Mouse (Mus musculus) embryonic facial prominence, embryonic 11.5 days (tissue): ENCODE data around the gene Etnk2. TPM values are rescaled to one million over a fixed set of nuclear protein-coding genes. Genes with fewer than 3 reads are reported as not detected.
"Not testable (repeated sequence)": the region's sequence is repeated elsewhere in the genome, so short reads cannot be mapped to it uniquely, and the experiment has no call there.

ENCODE experiments used
- ATAC-seq: fragments of 200-750 bp; cut with Nextera tagmentation; replicated peaks from 2 replicates; pipeline ENCODE4 v1.8.0; 2017; ENCODE audit warnings: low read depth; ENCODE audit not compliant: insufficient number of reproducible peaks, low FRiP score, low TSS enrichment
- DNase-seq: peaks from one replicate; pipeline ENCODE4 v3.0.0-alpha.2; 2015; ENCODE audit warnings: low spot score
- H3K27ac ChIP-seq: fragments of 300-500 bp; sonication (generic); replicated peaks from 2 replicates; pipeline ENCODE4 v1.5.1; 2014; ENCODE audit warnings: mild to moderate bottlenecking, low read depth, low read length, control low read depth
- H3K27me3 ChIP-seq: fragments of 300-500 bp; sonication (generic); 2 replicates; pipeline ENCODE4 v1.6.1; 2014; ENCODE audit warnings: mild to moderate bottlenecking, low read length, moderate library complexity, mixed read lengths; ENCODE audit not compliant: control insufficient read depth, insufficient read depth
- H3K36me3 ChIP-seq: fragments of 300-500 bp; sonication (generic); replicated peaks from 2 replicates; pipeline ENCODE4 v1.6.1; 2014; ENCODE audit warnings: low read depth, mild to moderate bottlenecking, low read length, moderate library complexity, mixed read lengths; ENCODE audit not compliant: control insufficient read depth, insufficient read depth
- H3K4me1 ChIP-seq: fragments of 300-500 bp; sonication (generic); 2 replicates; pipeline ENCODE4 v1.6.1; 2014; ENCODE audit warnings: low read length, mixed read lengths; ENCODE audit not compliant: control insufficient read depth, insufficient read depth
- H3K4me2 ChIP-seq: fragments of 300-500 bp; sonication (generic); 2 replicates; pipeline ENCODE4 v1.6.1; 2014; ENCODE audit warnings: low read depth, mild to moderate bottlenecking, control low read depth, low read length, moderate library complexity
- H3K4me3 ChIP-seq: fragments of 300-500 bp; sonication (generic); 2 replicates; pipeline ENCODE4 v1.5.1; 2014; ENCODE audit warnings: low read depth, low read length, control low read depth
- H3K9ac ChIP-seq: fragments of 300-500 bp; sonication (generic); replicated peaks from 2 replicates; pipeline ENCODE4 v1.6.1; 2014; ENCODE audit warnings: mild to moderate bottlenecking, control low read depth, low read length
- H3K9me3 ChIP-seq: fragments of 300-500 bp; sonication (generic); replicated peaks from 2 replicates; pipeline ENCODE4 v1.6.1; 2016; ENCODE audit warnings: mild to moderate bottlenecking, low read length, inconsistent platforms, mixed read lengths; ENCODE audit not compliant: control insufficient read depth
- WGBS: fragments of 180-500 bp; shearing (Covaris S2); extraction: QIAGEN DNeasy Blood & Tissue Kit; methylation state at CpG from one replicate; pipeline ENCODE4 v1.1.7; 2014; 5-methylcytosine and 5-hydroxymethylcytosine counted together
- polyA plus RNA-seq: library from polyadenylated mRNA; unstranded; fragments of >200 nt; fragmentation: Nextera tagmentation; extraction: Ambion mirVana; gene quantifications from 2 replicates; pipeline ENCODE4 v1.2.1, GENCODE M21; 2014

Etnk2 gene
- polyA plus RNA-seq, 1 experiment from 2014 or later, result 2.8 TPM

DNA sequence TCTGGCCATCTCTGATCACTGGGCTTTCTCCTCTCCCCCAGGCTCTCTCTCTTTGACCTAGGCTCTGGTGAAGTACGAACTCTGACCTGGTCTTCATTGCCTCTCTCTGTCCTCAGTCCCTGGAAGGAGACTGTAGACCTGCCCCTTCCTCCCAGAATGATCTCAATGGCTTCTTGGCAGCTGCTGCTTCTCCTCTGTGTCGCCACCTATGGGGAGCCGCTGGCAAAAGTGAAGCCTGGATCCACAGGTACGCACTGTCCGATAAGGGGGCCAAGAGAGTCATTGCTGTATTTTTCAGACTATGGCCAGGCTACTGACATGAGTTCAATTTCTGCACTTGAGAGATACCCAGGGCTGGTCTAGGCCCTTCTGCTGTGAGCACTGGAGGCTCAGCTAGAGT is 36.3 kb upstream of the Etnk2 start:
- DNase-seq, result no peak
- WGBS, result 63% methylated on average over 5 of the region's 5 CpGs
- Histone ChIP-seq H3K4me2 (no peak overlapping the region), H3K27me3 (peaks cover 2% of the 10 kb centered on the region; the same call in 1 of the 2 replicates), H3K4me3 (no peak overlapping the region), H3K36me3 (no peaks in the 10 kb centered on the region), H3K27ac (no peak overlapping the region), H3K4me1 (no peaks in the 10 kb centered on the region), H3K9ac (no peak overlapping the region), H3K9me3 (no peaks in the 10 kb centered on the region)
- ATAC-seq, result no peak

DNA sequence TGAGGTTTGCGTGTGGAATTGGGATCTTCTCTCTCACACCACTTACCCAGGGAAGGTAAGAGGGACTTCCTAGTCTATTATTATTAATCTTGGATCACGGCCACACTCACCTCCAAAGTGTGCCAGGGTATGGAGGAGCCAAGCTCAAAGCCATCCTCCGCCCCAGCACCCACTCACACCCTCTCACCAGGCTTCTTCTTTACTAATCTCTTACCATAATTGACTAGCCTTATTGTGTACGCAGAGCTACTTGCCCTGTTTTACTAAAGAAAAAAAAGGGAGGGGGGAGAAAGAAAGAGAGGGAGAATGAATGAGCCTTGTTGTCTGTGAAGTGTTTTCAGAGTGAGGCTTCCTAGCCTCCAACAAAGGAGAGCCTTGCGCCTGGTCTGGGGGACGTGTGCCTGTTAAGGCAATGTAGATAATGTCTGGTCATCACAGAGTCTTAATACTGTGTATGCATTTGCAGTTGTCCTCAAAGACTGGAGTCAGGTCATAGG is 35.0 kb upstream of the Etnk2 start:
- Histone ChIP-seq H3K36me3 (no peaks in the 10 kb centered on the region), H3K9ac (no peak overlapping the region), H3K27ac (no peak overlapping the region), H3K4me1 (no peaks in the 10 kb centered on the region), H3K4me3 (no peak overlapping the region), H3K9me3 (no peaks in the 10 kb centered on the region), H3K27me3 (peaks cover 2% of the 10 kb centered on the region; the same call in 1 of the 2 replicates), H3K4me2 (no peak overlapping the region)
- WGBS, result 57% methylated on average over 6 of the region's 6 CpGs
- peak; percentile 12 for DNase-seq
- no peak for ATAC-seq

DNA sequence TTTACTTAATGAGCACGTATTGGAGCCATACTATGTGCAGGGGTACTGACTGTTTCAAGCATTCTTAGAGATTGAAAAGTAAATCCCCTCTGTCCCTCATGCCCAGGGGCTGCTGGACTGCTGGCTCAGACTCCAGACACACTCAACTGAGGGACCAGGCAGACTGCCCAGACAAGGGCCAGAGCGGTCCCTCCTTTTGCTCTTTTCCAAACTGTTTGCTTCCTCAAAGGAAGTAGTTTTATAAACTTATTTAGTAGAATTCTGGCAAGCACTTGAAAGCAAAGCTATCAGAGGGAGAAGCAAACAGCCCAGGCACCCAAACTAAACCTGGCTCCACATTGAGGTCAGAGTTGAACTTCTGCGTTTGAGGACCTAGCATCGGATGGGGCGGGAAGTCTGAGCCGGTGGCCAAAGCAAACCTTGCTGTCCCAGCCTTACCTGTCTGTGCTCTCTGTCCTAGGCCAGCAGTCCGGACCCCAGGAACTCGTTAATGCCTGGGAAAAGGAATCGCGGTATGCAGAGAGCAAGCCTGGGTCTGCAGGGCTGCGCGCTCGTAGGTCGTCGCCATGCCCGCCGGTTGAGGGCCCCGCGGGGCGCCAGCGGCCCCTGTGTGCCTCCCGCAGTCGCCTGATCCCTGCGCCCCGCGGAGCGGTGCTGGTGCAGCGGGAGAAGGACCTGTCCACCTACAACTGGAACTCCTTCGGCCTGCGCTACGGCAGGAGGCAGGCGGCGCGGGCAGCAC is 34.3 kb upstream of the Etnk2 start:
- no peak overlapping the region for H3K9ac ChIP-seq
- H3K4me3 ChIP-seq, result peak overlapping the region; percentile 18
- H3K4me2 ChIP-seq, result peak overlapping the region; percentile 49
- DNase-seq (peak; percentile 24), ATAC-seq (no peak)
- H3K4me1 ChIP-seq, result no peaks in the 10 kb centered on the region
- WGBS, result 6% methylated on average over 34 of the region's 34 CpGs
- no peak overlapping the region for H3K27ac ChIP-seq
- no peaks in the 10 kb centered on the region for H3K36me3 ChIP-seq
- H3K27me3 ChIP-seq, result peaks cover 2% of the 10 kb centered on the region; the same call in 1 of the 2 replicates
- no peaks in the 10 kb centered on the region for H3K9me3 ChIP-seq

DNA sequence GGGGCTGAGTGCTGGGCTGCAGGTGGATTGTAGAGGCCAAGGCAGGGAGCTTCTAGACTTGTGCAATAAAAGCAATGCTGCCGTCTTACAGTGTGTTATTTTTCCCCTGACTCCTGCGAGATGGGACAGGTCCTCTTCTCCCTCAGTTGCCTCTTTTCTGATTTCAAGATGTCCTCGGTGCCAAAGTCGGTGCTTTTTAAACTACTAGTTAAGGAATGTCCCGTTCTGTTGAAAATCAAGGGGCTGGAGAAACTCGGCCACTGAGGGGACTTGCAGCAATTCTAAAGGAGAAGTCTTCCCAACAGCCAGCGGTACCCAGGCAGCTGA is 33.8 kb upstream of the Etnk2 start:
- ATAC-seq (no peak), DNase-seq (no peak)
- H3K27ac ChIP-seq, result no peak overlapping the region
- H3K4me2 ChIP-seq, result peak overlapping the region; percentile 49
- H3K9ac ChIP-seq, result no peak overlapping the region
- peak overlapping the region; percentile 18 for H3K4me3 ChIP-seq
- no peaks in the 10 kb centered on the region for H3K4me1 ChIP-seq
- no peaks in the 10 kb centered on the region for H3K9me3 ChIP-seq
- H3K27me3 ChIP-seq, result peaks cover 2% of the 10 kb centered on the region; the same call in 1 of the 2 replicates
- no peaks in the 10 kb centered on the region for H3K36me3 ChIP-seq
- WGBS, result 23% methylated on average over 7 of the region's 7 CpGs

DNA sequence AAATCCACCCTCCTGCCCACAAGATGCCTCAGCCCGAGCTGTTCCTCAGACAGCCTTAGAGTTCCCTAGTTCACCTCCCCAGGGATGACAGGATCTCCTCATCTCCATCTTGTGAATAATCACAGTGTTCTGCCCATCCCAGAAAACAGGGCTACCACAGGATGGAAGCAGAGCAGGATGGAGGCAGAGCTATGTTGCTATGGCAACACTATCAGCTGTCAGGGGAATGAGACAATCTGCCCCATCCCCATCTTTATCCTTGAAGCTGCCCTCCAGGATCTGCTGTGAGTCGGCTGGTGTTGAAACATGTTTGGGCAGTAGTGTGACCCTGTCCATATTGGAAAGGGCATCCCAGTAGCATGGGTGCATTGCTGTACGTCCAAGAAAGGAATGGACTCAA is 32.2 kb upstream of the Etnk2 start:
- Histone ChIP-seq H3K27me3 (peaks cover 2% of the 10 kb centered on the region; the same call in 1 of the 2 replicates), H3K9ac (no peak overlapping the region), H3K36me3 (no peaks in the 10 kb centered on the region), H3K4me1 (no peaks in the 10 kb centered on the region), H3K9me3 (no peaks in the 10 kb centered on the region), H3K4me2 (no peak overlapping the region), H3K27ac (no peak overlapping the region), H3K4me3 (no peak overlapping the region)
- ATAC-seq, result no peak
- no peak for DNase-seq
- WGBS, result 61% methylated on average over 3 of the region's 3 CpGs

DNA sequence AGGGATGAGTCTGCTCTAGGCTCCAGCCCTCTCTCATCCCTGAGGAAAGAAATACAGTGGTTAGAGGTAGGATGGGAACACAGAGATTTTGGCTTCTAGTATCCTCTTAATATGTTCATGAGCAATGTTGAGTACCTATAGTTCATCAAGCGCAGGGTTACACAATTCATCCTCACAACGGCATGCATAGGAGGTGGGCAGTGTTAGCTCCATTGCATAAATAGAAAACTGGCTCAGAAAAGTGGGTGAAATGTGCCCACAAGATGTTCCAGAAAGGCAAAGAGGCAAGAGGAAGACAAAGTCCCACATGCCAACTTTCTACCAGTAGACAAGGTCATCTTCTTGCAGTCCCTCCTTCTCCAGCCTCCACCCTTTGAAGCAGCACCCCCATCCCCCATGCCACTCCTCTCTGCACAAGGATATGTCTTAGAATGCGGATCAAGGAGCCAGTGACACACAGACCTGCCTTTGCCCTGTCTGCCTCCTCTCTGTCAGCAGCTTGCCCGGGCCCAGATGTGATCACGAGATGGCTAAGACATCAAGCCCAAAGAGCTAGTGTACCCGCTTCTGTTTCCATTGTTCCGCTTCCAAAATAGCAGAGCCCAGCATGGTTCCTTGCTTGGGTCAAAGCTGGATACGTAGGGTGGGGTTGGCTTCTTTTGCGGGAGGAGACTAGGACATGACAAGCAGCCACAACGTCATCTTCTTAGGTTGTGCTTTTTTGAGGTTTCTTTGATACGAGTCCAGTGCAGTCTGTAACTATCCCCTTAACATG is 30.5 kb upstream of the Etnk2 start:
- H3K4me3 ChIP-seq, result no peak overlapping the region
- WGBS, result 87% methylated on average over 11 of the region's 11 CpGs
- no peaks in the 10 kb centered on the region for H3K9me3 ChIP-seq
- H3K36me3 ChIP-seq, result no peaks in the 10 kb centered on the region
- no peaks in the 10 kb centered on the region for H3K4me1 ChIP-seq
- ATAC-seq (no peak), DNase-seq (no peak)
- H3K27me3 ChIP-seq, result peaks cover 2% of the 10 kb centered on the region; the same call in 1 of the 2 replicates
- no peak overlapping the region for H3K27ac ChIP-seq
- no peak overlapping the region for H3K4me2 ChIP-seq
- H3K9ac ChIP-seq, result no peak overlapping the region

DNA sequence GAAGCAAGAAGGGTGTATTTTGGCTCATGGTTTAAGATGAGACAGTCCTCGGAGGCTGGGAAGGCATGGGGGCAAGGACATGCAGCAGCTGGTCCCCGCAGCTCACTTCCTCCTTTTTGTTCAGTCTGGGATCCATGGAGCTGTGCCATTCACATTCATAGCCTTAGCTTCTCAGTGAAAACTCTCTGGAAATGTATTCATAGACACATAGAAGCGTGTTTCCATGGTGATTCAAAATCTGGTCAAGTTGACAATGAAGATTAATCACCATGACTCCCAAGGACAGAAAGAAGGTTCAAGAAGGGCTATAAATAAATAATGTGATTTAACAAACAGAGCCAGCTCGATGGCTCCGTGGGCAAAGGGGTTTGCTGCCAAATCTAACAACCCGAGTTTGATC is 29.4 kb upstream of the Etnk2 start:
- Histone ChIP-seq H3K9ac (no peak overlapping the region), H3K27me3 (peaks cover 2% of the 10 kb centered on the region; the same call in 1 of the 2 replicates), H3K27ac (no peak overlapping the region), H3K4me2 (no peak overlapping the region), H3K4me3 (no peak overlapping the region), H3K4me1 (no peaks in the 10 kb centered on the region), H3K36me3 (no peaks in the 10 kb centered on the region), H3K9me3 (no peaks in the 10 kb centered on the region)
- WGBS, result 78% methylated on average over 6 of the region's 6 CpGs
- ATAC-seq, result no peak
- no peak for DNase-seq

DNA sequence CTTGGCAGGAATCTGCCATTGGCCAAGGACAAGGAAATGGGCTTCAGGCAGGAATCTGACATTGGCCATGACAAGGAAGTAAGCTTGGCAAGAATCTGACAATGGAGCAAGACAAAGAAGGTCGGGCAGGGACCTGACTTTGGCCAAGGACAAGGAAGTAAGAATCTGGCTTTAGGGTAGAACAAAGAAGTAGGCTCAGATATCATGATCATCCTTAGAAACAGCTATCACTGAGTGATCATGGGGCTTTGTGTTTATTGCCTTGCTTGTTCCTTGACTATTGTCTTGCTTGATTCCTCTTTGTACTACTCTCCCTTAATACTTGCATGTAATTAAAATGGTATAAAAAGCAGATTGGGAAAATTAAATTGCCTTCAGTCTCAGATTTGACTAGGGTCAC is 23.0 kb upstream of the Etnk2 start:
- not testable (repeated sequence) for ATAC-seq, H3K9me3 ChIP-seq, H3K4me2 ChIP-seq, H3K9ac ChIP-seq, H3K27ac ChIP-seq, H3K4me3 ChIP-seq, H3K36me3 ChIP-seq, H3K4me1 ChIP-seq, H3K27me3 ChIP-seq, DNase-seq
- WGBS, result 67% methylated on average over 1 of the region's 1 CpGs
